Mouse (Mus musculus) neural tube, embryonic 15.5 days (tissue): Measurements from ENCODE around the gene Plekha3. TPM values are rescaled to one million over a fixed set of nuclear protein-coding genes. Genes with fewer than 3 reads are reported as not detected.
A peak's percentile ranks its signal among the peaks of the same experiment; 100 is the strongest.

Experiments used
- ATAC-seq: fragments of 200-750 bp; cut with Nextera tagmentation; 2 replicates; pipeline ENCODE4 v1.8.0; 2017; ENCODE audit warnings: mild to moderate bottlenecking, moderate TSS enrichment, moderate library complexity; ENCODE audit not compliant: low FRiP score
- H3K27ac ChIP-seq: fragments of 300-500 bp; sonication (generic); replicated peaks from 2 replicates; pipeline ENCODE4 v1.5.1; 2015; ENCODE audit warnings: mild to moderate bottlenecking, inconsistent platforms
- H3K27me3 ChIP-seq: fragments of 300-500 bp; sonication (generic); replicated peaks from 2 replicates; pipeline ENCODE4 v1.6.1; 2015; ENCODE audit warnings: inconsistent platforms
- H3K36me3 ChIP-seq: fragments of 300-500 bp; sonication (generic); 2 replicates; pipeline ENCODE4 v1.6.1; 2015; ENCODE audit warnings: inconsistent platforms
- H3K4me1 ChIP-seq: fragments of 300-500 bp; sonication (generic); 2 replicates; pipeline ENCODE4 v1.6.1; 2015; ENCODE audit warnings: inconsistent platforms
- H3K4me2 ChIP-seq: fragments of 300-500 bp; sonication (generic); 2 replicates; pipeline ENCODE4 v1.6.1; 2015; ENCODE audit warnings: inconsistent platforms, mild to moderate bottlenecking, moderate library complexity
- H3K4me3 ChIP-seq: fragments of 300-500 bp; sonication (generic); replicated peaks from 2 replicates; pipeline ENCODE4 v1.5.1; 2015; ENCODE audit warnings: mild to moderate bottlenecking, inconsistent platforms
- H3K9ac ChIP-seq: fragments of 300-500 bp; sonication (generic); replicated peaks from 2 replicates; pipeline ENCODE4 v1.6.1; 2015; ENCODE audit warnings: mild to moderate bottlenecking, inconsistent platforms
- H3K9me3 ChIP-seq: fragments of 300-500 bp; sonication (generic); replicated peaks from 2 replicates; pipeline ENCODE4 v1.6.1; 2016; ENCODE audit warnings: inconsistent platforms
- WGBS: fragments of 180-500 bp; shearing (Covaris S2); methylation state at CpG from one replicate; pipeline ENCODE4 v1.1.7; 2015; ENCODE audit warnings: mixed read lengths; 5-methylcytosine and 5-hydroxymethylcytosine counted together
- polyA plus RNA-seq: library from polyadenylated mRNA; unstranded; fragments of >200 nt; fragmentation: Nextera tagmentation; extraction: Ambion mirVana; gene quantifications from 2 replicates; pipeline ENCODE4 v1.2.1, GENCODE M21; 2015

Gene Plekha3
- polyA plus RNA-seq, 1 experiment from 2014 or later = 12.5 TPM

DNA sequence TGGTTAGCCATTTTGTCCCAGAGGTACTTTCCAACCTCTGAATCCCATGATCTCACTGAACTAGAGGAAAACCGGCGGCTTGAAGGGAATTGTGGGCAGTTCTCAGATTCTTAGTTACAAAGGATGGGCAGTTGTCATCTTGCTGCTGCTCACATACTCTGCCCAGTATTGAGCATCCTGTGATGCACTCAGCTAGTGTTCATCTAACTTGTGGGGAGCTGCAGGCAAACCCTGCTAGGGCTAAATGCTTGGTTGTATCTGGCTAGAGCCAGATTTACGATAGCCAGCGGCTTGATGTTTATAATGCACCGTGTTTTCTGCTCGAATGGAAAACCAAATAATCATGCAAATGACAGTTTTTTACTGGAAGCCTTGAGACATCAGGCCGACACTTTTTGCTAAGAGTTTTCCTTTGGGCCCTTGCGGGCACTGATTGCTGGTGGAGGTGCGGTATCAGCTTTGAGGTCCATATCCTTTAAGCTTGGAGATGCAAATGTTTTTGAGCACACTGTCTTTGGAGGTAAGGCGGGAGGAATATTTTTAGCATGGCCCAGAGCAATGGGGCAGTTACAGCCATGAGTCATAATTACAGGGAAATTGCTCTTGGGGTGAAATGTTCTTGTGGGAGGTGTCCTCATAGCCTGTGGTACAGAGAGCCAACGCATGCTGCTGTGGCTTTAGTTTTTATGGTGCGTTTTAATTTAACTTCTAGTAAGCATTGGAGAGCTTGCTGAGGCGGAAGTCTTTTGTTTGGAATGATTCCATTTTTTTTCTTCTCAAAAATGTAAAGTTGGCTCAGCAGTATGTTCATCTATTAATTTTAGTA lies 1.5 kb downstream of the Plekha3 start:
- H3K27ac ChIP-seq = no peak overlapping the region
- peak overlapping the region; percentile 76 for H3K4me3 ChIP-seq
- H3K4me2 ChIP-seq = peak overlapping the region; percentile 72
- no peaks in the 10 kb centered on the region for H3K27me3 ChIP-seq
- WGBS = 32% methylated on average over 13 of the region's 13 CpGs
- H3K4me1 ChIP-seq = peaks cover 42% of the 10 kb centered on the region
- peaks cover 4% of the 10 kb centered on the region; the same call in 1 of the 2 replicates for H3K36me3 ChIP-seq
- H3K9me3 ChIP-seq = no peaks in the 10 kb centered on the region
- ATAC-seq = no peak
- peak overlapping the region; percentile 86 for H3K9ac ChIP-seq

DNA sequence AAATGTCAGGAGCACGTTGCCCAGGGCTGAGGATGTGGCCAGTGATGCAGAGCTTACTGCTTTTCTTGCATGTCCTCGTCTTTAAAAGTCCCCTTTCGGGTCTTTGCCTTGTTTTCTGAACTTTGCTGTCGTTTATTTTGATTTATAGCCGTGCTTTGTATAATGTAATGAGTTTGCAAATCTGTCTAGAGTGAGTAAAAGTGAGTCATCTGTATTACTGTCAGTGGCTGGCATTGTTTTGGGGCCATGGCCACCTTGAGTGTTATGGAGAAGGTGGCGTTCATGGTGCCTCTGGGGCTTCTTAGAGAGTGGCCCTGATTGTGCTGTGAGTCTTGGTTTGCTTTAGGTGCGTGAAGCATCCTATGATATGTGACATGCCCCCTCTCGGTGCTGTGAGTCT lies 7.2 kb downstream of the Plekha3 start:
- Histone ChIP-seq H3K27me3 (no peaks in the 10 kb centered on the region), H3K27ac (no peak overlapping the region), H3K9ac (no peak overlapping the region), H3K4me2 (no peak overlapping the region), H3K4me3 (no peak overlapping the region), H3K36me3 (peaks cover 53% of the 10 kb centered on the region), H3K4me1 (peaks cover 10% of the 10 kb centered on the region; the same call in 1 of the 2 replicates), H3K9me3 (no peaks in the 10 kb centered on the region)
- ATAC-seq = no peak
- 85% methylated on average over 8 of the region's 8 CpGs for WGBS

DNA sequence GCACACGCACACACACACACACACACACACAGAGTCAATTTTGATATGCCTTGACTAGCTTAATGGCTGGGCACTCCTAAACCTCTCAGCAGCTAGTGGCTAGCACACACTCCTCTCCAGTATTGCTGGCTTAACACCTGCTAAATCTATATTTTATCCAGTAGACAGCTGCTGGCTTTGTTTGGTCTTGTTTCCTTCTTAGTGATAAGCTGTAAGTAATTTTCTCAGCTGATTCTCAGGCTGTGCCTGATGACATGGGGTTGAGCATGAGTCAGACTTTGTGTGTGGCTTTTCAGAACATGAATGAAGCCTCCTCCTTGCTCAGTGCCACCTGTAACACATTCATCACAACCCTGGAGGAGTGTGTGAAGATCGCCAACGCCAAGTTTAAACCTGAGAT lies 11.9 kb downstream of the Plekha3 start:
- WGBS = 87% methylated on average over 3 of the region's 3 CpGs
- Histone ChIP-seq H3K27me3 (no peaks in the 10 kb centered on the region), H3K27ac (no peak overlapping the region), H3K4me3 (no peak overlapping the region), H3K36me3 (peaks cover 72% of the 10 kb centered on the region), H3K4me2 (no peak overlapping the region), H3K9ac (no peak overlapping the region), H3K4me1 (no peaks in the 10 kb centered on the region), H3K9me3 (no peaks in the 10 kb centered on the region)
- no peak for ATAC-seq

DNA sequence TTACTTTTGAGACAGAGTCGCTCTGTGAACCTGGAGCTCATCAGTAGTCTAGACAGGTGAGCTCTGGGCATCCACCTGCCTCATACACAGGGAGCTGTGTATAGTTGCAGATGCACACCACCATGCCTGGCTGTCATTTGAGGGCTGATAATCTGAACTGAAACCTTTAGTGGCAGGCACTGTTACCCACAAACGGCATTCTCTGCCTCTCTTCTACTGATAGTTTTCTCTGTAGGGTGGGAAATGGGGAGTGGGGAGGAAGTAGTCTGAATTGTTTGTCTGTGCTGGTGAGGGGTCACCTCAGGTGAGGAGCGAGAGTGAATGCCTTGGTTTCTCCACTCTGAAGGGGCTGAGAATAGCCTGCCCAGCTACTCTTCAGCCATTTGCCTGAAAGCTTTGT lies 12.5 kb downstream of the Plekha3 start:
- Histone ChIP-seq H3K9ac (no peak overlapping the region), H3K27ac (no peak overlapping the region), H3K4me1 (no peaks in the 10 kb centered on the region), H3K27me3 (no peaks in the 10 kb centered on the region), H3K4me2 (no peak overlapping the region), H3K36me3 (peaks cover 70% of the 10 kb centered on the region), H3K9me3 (no peaks in the 10 kb centered on the region), H3K4me3 (no peak overlapping the region)
- 63% methylated on average over 3 of the region's 3 CpGs for WGBS
- ATAC-seq = no peak

DNA sequence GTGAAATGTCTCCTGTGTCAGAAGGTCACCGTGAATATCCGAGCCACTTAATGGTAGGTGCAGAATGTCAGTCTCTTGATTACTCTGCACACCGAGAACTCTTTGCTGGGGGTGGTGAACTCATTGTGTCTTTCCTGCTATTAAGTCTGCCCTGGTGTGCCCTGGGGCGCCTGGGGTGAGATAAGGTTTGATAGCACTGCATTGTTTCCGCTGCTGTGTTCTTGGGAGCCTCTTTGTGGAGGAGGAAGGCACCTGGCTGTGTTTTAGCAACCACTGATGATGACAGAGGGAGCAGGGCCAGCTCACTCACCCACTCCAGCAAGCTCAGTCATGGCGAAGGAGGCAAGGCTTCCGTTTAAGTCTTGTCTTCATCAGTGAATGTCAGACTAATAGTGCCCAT lies 13.1 kb downstream of the Plekha3 start:
- no peaks in the 10 kb centered on the region for H3K27me3 ChIP-seq
- 38% methylated on average over 7 of the region's 7 CpGs for WGBS
- peaks cover 70% of the 10 kb centered on the region for H3K36me3 ChIP-seq
- H3K4me3 ChIP-seq = no peak overlapping the region
- H3K27ac ChIP-seq = no peak overlapping the region
- H3K9ac ChIP-seq = no peak overlapping the region
- H3K4me2 ChIP-seq = no peak overlapping the region
- no peaks in the 10 kb centered on the region for H3K9me3 ChIP-seq
- ATAC-seq = no peak
- H3K4me1 ChIP-seq = no peaks in the 10 kb centered on the region

DNA sequence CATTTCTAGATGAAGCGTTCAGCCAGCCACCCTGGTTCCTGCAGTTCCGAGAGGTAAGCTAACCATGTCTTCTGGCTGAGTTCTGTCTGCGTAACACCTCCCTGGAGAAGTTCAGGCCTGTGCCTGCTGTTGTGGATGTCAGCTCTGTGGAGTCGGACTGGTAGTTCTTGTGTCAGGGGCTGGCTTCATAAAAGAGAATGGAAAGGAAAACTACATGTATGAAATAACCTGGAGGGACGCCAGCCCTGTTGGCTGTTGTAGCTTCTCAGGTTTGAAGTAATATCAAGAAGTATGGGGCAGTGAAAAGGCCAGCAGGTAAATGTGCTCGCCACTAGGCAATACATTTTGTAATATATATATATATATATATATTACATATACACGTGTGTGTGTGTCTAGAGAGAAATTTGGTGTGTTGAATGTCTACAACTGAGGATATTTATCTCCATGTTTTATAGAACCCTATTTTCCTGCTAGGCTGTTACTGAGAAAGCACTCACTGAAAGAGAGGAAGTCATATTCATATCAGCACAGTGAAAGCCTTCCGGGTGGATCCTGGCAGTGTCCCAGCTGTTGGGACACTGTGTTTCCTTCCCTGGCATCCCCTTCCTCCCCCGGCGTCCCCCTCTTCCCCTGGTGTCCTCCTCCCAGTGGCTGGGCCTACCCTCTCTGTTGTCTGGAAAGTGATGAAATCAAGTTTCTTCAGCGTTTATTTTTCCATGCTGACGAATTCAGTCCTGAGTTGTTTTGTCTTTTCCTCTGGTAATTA lies 15.5 kb downstream of the Plekha3 start:
- Histone ChIP-seq H3K36me3 (peaks cover 71% of the 10 kb centered on the region), H3K27ac (no peak overlapping the region)
- no peak for ATAC-seq

DNA sequence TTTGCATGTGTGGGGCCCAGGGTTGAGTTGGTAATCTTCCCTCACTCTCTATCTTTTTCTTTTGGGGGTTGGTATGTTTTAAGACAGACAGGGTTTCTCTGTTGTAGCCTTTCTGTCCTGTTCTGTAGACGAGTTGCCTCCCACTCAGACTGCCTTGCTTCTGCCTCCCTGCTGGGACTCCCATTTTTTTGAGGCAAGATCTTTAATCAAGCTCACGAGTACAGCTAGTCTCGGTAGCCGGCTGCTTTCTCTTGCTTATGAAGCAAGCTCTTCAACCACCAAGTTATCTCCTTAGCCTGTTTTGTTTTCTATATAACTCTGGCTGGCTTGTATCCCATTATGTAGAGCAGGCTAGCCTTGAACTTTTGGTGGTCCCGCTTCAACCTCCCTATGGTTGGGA lies 18.7 kb downstream of the Plekha3 start:
- H3K9me3 ChIP-seq = no peaks in the 10 kb centered on the region
- H3K9ac ChIP-seq = no peak overlapping the region
- no peak for ATAC-seq
- 89% methylated on average over 5 of the region's 5 CpGs for WGBS
- peaks cover 56% of the 10 kb centered on the region for H3K36me3 ChIP-seq
- no peak overlapping the region for H3K4me3 ChIP-seq
- H3K4me1 ChIP-seq = no peaks in the 10 kb centered on the region
- H3K27me3 ChIP-seq = no peaks in the 10 kb centered on the region
- no peak overlapping the region for H3K4me2 ChIP-seq
- no peak overlapping the region for H3K27ac ChIP-seq

More for the DNA sequence above, 15.5 kb downstream of the Plekha3 start:
- no peak overlapping the region for H3K9ac ChIP-seq
- no peak overlapping the region for H3K4me2 ChIP-seq
- no peaks in the 10 kb centered on the region for H3K9me3 ChIP-seq
- no peaks in the 10 kb centered on the region for H3K4me1 ChIP-seq
- H3K4me3 ChIP-seq = no peak overlapping the region
- H3K27me3 ChIP-seq = no peaks in the 10 kb centered on the region
- WGBS = 87% methylated on average over 12 of the region's 12 CpGs

DNA sequence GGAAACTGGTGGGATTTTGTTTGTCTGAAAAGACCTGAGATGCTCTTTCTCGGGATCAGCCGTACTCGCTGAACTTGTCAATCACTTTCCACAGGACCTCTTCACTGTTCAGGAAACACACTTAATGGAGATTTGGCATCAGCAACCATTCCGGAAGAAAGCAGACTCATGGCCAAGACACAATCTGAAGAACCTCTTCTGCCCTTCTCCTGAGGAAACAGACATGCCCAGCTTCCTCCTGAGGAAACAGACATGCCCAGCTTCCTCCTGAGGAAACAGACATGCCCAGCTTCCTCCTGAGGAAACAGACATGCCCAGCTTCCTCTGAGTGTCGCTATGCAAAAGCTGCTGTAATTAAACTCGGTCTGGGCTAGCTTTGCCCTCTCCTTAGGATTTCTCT lies 20.2 kb downstream of the Plekha3 start:
- H3K27me3 ChIP-seq = no peaks in the 10 kb centered on the region
- H3K9me3 ChIP-seq = no peaks in the 10 kb centered on the region
- H3K4me1 ChIP-seq = no peaks in the 10 kb centered on the region
- no peak overlapping the region for H3K9ac ChIP-seq
- H3K4me3 ChIP-seq = no peak overlapping the region
- 89% methylated on average over 6 of the region's 6 CpGs for WGBS
- H3K4me2 ChIP-seq = no peak overlapping the region
- peaks cover 59% of the 10 kb centered on the region for H3K36me3 ChIP-seq
- no peak for ATAC-seq
- no peak overlapping the region for H3K27ac ChIP-seq

DNA sequence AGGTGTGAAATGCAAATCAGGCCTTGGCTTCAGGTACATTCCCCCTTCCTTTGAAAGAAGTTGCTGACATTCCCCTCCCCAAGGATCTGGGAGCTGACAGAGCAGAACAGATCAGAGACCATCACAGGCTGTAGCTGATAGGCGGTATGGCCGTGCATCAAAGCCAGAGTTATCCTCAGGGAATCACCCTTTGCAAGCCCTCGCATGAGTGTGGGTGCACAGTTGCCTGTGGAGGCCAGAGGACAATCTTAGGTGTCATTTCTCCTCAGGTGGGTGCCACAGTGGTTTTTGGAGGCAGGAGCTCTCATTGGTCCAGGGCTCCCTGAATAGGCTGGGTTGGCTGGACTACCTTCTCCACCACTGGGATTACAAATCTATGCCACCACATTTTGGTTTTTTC lies 27.1 kb downstream of the Plekha3 start:
- Histone ChIP-seq H3K9me3 (no peaks in the 10 kb centered on the region), H3K4me3 (no peak overlapping the region), H3K27me3 (no peaks in the 10 kb centered on the region), H3K27ac (no peak overlapping the region), H3K4me1 (no peaks in the 10 kb centered on the region), H3K36me3 (peaks cover 19% of the 10 kb centered on the region), H3K4me2 (no peak overlapping the region), H3K9ac (no peak overlapping the region)
- WGBS = 97% methylated on average over 3 of the region's 3 CpGs
- ATAC-seq = no peak

DNA sequence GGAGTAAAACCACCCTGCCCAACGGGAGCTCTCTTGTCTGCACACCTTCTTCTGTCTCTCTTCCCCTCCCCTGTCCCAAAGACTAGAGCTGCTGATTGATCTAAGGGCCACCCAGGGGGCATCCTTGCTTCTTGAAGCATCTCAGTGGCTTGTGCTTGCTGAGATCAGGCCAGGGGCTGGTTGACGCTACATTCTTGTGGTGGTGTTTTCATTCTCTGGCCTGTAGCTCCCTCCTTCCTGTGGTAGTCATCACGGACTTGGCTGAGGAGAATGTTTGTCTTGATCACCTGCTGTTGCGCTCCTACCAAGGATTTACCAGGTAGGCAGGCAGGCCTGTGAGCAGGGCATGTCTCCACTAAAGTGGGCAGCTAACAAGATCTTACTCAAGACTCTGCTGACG lies 27.7 kb downstream of the Plekha3 start:
- Histone ChIP-seq H3K9me3 (no peaks in the 10 kb centered on the region), H3K27me3 (no peaks in the 10 kb centered on the region), H3K4me1 (no peaks in the 10 kb centered on the region), H3K36me3 (peaks cover 17% of the 10 kb centered on the region), H3K4me3 (no peak overlapping the region), H3K4me2 (no peak overlapping the region), H3K27ac (no peak overlapping the region), H3K9ac (no peak overlapping the region)
- WGBS = 88% methylated on average over 5 of the region's 5 CpGs
- no peak for ATAC-seq

DNA sequence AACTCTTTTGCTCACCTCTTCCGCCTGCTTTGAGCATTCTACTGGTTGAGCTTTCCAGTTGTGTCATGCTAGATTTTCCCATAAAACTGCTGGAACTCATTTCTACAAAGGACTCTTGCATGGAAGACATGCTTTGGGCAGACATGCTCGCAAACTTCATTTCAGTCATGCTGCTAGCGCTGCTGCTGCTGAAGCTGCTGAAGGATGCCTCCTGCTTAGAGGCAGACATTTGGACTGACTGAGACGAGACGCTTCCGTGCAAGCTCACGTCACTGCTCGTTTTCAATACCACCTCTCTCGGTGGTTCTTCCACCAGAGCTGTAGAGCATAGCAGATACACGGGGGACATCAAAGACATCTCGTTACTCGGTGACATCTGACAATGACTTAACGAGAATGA lies 30.6 kb downstream of the Plekha3 start:
- no peak for ATAC-seq
- Histone ChIP-seq H3K4me1 (no peaks in the 10 kb centered on the region), H3K4me2 (no peak overlapping the region), H3K27ac (no peak overlapping the region), H3K4me3 (no peak overlapping the region), H3K9me3 (peaks cover 13% of the 10 kb centered on the region), H3K36me3 (peaks cover 20% of the 10 kb centered on the region), H3K27me3 (no peaks in the 10 kb centered on the region), H3K9ac (no peak overlapping the region)
- 90% methylated on average over 13 of the region's 13 CpGs for WGBS

DNA sequence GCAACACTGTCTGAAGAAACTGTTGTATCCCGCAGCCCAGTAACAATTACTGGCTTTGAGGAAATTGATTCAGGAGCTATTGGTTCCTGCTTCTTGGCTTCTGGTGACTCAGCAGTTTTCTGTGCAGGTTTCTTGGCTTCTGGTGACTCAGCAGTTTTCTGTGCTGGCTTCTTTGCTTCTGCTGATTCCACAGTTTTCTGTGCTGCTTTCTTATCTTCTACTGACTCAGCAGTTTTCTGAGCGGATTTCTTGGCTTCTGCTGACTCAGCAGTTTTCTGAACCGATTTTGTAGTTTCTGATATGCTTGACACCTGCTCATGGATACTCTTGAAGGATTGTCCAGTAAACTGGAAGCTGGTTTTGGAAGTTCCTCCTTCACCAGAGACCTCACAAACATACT lies 33.4 kb downstream of the Plekha3 start:
- 95% methylated on average over 3 of the region's 3 CpGs for WGBS
- no peak overlapping the region for H3K9ac ChIP-seq
- no peak overlapping the region for H3K4me2 ChIP-seq
- H3K27ac ChIP-seq = no peak overlapping the region
- no peaks in the 10 kb centered on the region for H3K27me3 ChIP-seq
- H3K4me1 ChIP-seq = no peaks in the 10 kb centered on the region
- H3K9me3 ChIP-seq = peaks cover 27% of the 10 kb centered on the region
- H3K4me3 ChIP-seq = no peak overlapping the region
- ATAC-seq = no peak
- H3K36me3 ChIP-seq = peaks cover 42% of the 10 kb centered on the region
